Mouse (Mus musculus): Measurements from ENCODE around the gene Lama4. TPM values are rescaled to one million over a fixed set of nuclear protein-coding genes. Genes with fewer than 3 reads are reported as not detected.

Gene Lama4
- polyA plus RNA-seq, 1 experiment from 2014 or later: 2.1 TPM

DNA sequence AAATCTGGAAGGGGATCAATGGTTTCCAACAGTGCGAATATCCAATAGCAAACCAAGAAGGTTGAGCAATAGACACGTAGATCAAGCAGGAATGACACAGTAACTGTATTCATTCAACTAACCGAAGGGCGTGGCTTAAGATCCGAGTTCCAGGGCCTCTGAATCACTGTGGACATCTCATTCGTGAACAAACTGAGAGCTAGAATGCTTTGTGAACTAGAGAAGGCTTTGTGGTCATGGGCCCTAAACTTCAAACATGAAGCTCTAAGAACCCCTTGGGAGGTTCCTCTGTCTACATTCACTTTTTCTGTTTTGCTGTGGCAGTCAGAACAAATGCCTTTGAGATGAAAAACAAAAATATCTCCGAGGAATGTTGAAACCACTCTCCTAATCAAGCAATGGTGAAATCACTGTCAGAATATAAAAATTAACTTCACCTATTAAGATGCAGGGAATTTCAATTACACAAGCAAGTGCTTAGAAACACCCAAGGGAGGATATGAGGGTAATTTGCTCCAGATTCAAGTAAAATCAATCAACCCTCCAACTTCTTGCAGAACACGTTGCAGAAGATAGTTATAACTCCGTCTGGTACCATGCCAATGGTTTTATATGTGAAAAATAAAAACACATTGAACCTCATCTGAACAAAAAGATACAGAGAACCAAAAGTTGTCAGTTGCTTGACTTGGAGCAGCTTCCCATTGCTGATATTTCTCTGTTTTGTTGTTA is 29.6 kb downstream of the Lama4 start:
- no peaks in the 10 kb centered on the region for H3K27me3 ChIP-seq
- 60% methylated on average over 9 of the region's 9 CpGs for WGBS (ENCODE audit: insufficient replicate concordance)
- no peak for ATAC-seq (ENCODE audit: insufficient read depth)

DNA sequence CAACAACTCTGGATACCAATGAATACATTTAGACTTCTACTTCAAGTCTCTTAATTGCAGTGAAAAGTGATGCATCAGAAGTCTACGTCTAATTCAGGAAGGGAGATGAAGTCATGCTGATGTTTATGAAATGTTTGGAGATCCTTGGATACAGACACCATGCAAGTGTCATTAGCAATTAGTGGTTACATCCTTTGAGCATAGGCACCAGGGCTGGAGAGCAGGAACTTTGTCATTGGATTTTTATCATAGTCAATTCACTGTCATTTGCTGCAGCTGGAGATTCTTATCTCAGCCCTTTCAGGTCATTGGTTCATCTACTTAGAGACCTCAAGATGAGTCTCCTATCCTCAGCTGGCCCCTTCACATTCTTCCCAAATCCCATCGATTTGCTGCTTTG is 30.6 kb downstream of the Lama4 start:
- no peak overlapping the region for H3K4me3 ChIP-seq (replicated peaks)
- no peak overlapping the region for H3K4me2 ChIP-seq
- no peaks in the 10 kb centered on the region for H3K27me3 ChIP-seq
- H3K4me1 ChIP-seq (replicated peaks): no peaks in the 10 kb centered on the region
- no peaks in the 10 kb centered on the region for H3K36me3 ChIP-seq (replicated peaks)
- no peak for ATAC-seq (ENCODE audit: insufficient read depth)
- no peaks in the 10 kb centered on the region for H3K9me3 ChIP-seq (replicated peaks)
- WGBS (ENCODE audit: insufficient replicate concordance): 54% methylated on average over 2 of the region's 2 CpGs
- H3K9ac ChIP-seq: no peak overlapping the region
- H3K27ac ChIP-seq (replicated peaks): no peak overlapping the region

More for the DNA sequence above, 29.6 kb downstream of the Lama4 start:
- Histone ChIP-seq H3K9ac (no peak overlapping the region), H3K27ac (replicated peaks) (no peak overlapping the region), H3K9me3 (replicated peaks) (no peaks in the 10 kb centered on the region), H3K4me2 (no peak overlapping the region), H3K36me3 (replicated peaks) (no peaks in the 10 kb centered on the region), H3K4me3 (replicated peaks) (no peak overlapping the region), H3K4me1 (replicated peaks) (no peaks in the 10 kb centered on the region)

DNA sequence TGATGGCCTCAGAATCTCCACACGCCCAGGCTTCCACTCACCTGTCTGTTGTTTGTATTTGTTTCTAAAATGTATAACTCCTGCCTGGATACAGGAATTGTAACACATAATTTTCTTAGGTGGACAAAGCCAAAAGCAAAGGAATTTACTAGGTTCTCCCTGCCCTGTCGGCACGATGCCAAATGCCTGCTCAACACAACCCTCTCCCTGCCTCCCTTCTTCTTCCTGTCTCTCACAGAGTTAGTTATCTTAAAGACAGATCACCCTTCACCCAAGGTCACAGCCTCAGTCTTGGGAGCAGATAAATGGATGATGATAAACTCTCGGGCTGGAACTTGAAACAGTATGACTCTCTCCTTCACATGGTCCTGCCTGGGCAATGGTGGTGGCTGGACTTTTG is 35.6 kb downstream of the Lama4 start:
- no peak for ATAC-seq (ENCODE audit: insufficient read depth)
- Histone ChIP-seq H3K4me3 (replicated peaks) (no peak overlapping the region), H3K4me2 (no peak overlapping the region), H3K9ac (no peak overlapping the region), H3K9me3 (replicated peaks) (no peaks in the 10 kb centered on the region), H3K36me3 (replicated peaks) (no peaks in the 10 kb centered on the region), H3K27ac (replicated peaks) (no peak overlapping the region), H3K4me1 (replicated peaks) (no peaks in the 10 kb centered on the region), H3K27me3 (no peaks in the 10 kb centered on the region)
- WGBS (ENCODE audit: insufficient replicate concordance): 57% methylated on average over 4 of the region's 4 CpGs

DNA sequence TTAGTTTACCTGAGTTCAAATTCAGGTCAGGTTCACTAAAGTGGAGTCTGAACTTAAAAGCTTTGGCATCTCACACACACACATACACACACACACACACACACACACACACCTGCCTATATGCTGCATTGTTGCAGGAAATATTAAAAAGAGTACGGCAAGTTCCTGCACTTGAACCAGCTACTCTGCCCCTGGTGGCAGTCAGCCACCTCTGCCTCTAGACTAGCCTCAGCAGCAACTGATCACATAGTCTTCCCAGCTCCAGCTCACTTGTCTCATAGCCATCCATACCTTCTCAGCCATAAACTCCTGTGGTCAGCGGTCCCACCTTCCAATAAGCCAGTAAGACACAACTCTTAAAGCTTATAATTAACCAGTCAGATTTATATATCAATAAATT is 37.2 kb downstream of the Lama4 start:
- no peak overlapping the region for H3K4me3 ChIP-seq (replicated peaks)
- no peaks in the 10 kb centered on the region for H3K27me3 ChIP-seq
- ATAC-seq (ENCODE audit: insufficient read depth): no peak
- WGBS (ENCODE audit: insufficient replicate concordance): 54% methylated on average over 2 of the region's 2 CpGs
- no peaks in the 10 kb centered on the region for H3K36me3 ChIP-seq (replicated peaks)
- no peaks in the 10 kb centered on the region for H3K9me3 ChIP-seq (replicated peaks)
- H3K27ac ChIP-seq (replicated peaks): no peak overlapping the region
- no peak overlapping the region for H3K4me2 ChIP-seq
- H3K4me1 ChIP-seq (replicated peaks): no peaks in the 10 kb centered on the region
- H3K9ac ChIP-seq: no peak overlapping the region

DNA sequence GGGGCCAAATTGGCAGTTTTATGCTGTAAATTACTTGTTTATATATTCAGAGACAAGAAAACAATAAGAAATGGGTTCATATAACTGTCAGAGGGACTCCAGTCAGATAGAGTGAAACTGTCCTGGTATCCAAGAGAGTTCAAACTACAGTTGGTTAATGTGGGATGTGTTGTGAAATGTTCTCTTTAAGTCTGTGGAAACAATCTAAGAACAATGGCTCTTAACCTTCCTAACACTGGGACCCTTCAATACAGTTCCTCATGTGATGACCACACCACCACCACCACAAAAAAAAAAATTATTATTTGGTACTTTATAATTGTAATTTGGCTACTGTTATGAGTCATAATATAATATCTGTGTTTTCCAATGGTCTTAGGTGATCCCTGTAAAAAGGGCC is 38.2 kb downstream of the Lama4 start:
- H3K9ac ChIP-seq: no peak overlapping the region
- no peak for ATAC-seq (ENCODE audit: insufficient read depth)
- H3K4me2 ChIP-seq: no peak overlapping the region
- H3K4me1 ChIP-seq (replicated peaks): no peaks in the 10 kb centered on the region
- no peak overlapping the region for H3K27ac ChIP-seq (replicated peaks)
- no peak overlapping the region for H3K4me3 ChIP-seq (replicated peaks)
- no peaks in the 10 kb centered on the region for H3K9me3 ChIP-seq (replicated peaks)
- H3K36me3 ChIP-seq (replicated peaks): no peaks in the 10 kb centered on the region
- no peaks in the 10 kb centered on the region for H3K27me3 ChIP-seq

DNA sequence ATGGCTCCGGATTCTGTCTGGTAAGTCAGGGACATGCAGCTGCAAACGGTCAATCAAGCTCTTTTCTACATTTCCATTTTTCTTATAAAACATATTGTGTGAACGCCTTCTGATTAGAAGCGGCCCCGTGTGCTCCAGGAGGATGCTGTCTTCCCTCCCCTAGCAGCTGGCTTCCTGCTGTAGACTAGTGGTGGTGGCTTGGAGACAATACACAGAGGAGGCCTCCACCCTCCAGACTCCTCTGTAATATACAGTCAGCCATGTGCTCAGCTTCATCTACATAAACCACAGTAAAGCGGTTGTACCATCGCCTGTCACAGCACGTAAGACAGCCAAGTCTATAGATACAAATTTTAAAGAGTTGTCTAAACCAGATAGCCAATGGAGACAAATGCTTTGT is 40.2 kb downstream of the Lama4 start:
- Histone ChIP-seq H3K27me3 (no peaks in the 10 kb centered on the region), H3K4me1 (replicated peaks) (no peaks in the 10 kb centered on the region), H3K9me3 (replicated peaks) (no peaks in the 10 kb centered on the region), H3K27ac (replicated peaks) (no peak overlapping the region), H3K9ac (no peak overlapping the region), H3K36me3 (replicated peaks) (no peaks in the 10 kb centered on the region), H3K4me2 (no peak overlapping the region), H3K4me3 (replicated peaks) (no peak overlapping the region)
- 56% methylated on average over 8 of the region's 8 CpGs for whole genome bisulfite sequencing (ENCODE audit: insufficient replicate concordance)
- no peak for ATAC-seq (ENCODE audit: insufficient read depth)

DNA sequence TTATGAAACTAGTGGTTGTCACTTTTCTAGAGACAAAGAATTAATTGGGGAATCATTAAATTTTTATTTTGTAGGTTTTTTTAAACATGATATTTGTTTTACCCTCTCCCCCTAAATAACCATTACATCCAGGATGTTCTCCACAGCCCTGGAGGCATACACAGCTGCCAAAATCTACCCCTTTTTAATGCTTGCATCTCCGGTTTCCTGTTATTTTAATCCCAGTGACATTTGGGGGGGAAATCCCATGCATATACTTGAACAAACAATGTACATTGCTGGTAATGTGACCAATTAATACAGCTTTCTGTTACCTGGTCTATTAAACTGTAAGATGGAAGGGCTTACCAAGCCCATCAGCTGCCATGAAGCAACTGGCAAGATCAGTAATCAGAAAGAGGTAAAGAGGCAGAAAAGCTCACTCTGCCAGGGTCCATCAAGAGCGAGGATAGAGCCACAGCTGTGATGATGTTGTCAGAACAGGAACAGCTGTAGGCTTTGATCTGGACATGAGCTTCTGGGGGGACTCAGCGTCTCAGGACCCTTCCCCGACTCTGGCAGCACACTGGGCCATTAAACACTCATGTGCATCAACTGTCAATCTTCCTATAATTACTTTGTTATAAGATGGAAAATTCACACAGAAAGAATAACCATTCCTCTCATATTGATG is 41.3 kb downstream of the Lama4 start:
- Histone ChIP-seq H3K27ac (replicated peaks) (no peak overlapping the region), H3K4me3 (replicated peaks) (no peak overlapping the region), H3K4me1 (replicated peaks) (no peaks in the 10 kb centered on the region), H3K27me3 (no peaks in the 10 kb centered on the region), H3K9ac (no peak overlapping the region), H3K4me2 (no peak overlapping the region), H3K36me3 (replicated peaks) (no peaks in the 10 kb centered on the region), H3K9me3 (replicated peaks) (no peaks in the 10 kb centered on the region)
- ATAC-seq (ENCODE audit: insufficient read depth): no peak
- 57% methylated on average over 4 of the region's 4 CpGs for WGBS (ENCODE audit: insufficient replicate concordance)

DNA sequence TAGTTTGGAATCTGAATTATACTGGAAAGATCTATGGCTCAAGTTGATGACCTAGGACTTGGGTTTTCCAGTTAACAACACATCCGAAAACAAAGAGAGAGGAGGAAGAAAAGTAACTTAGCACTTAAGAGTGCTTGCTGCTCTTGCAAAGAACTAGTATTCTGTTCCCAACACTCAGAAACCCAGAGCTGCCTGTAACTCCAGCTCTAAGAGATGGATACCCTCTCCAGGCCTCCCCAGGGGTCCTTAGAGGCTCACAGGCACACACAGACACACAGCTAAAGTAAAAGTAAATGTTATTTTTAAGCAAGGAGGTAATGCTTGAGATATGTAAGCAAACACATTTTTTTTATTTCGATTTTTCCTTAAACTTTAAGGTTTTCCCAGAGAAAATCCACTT is 49.5 kb downstream of the Lama4 start:
- Histone ChIP-seq H3K9ac (no peak overlapping the region), H3K27ac (replicated peaks) (no peak overlapping the region), H3K27me3 (no peaks in the 10 kb centered on the region), H3K4me1 (replicated peaks) (no peaks in the 10 kb centered on the region), H3K4me3 (replicated peaks) (no peak overlapping the region), H3K36me3 (replicated peaks) (no peaks in the 10 kb centered on the region), H3K4me2 (no peak overlapping the region), H3K9me3 (replicated peaks) (no peaks in the 10 kb centered on the region)
- ATAC-seq (ENCODE audit: insufficient read depth): no peak
- 42% methylated on average over 2 of the region's 2 CpGs for WGBS (ENCODE audit: insufficient replicate concordance)

DNA sequence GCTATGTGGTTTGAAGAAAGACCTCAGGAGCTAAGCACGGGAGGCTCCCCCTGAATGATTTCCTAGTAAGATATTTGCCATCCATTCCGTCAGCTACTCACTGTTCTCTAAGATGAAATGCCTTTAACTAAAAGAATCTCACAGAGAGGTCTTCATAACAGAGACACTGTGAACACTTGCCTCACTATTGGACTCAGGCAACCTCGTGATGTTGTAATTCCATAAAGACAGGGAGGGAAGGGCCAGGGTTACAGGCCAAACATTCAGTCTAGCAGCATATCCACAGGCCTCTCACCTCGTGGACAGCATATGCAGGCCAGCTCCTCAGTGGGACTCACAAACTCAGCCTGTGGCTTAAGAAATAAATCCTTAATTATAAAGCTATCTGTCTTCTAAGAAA is 52.7 kb downstream of the Lama4 start:
- WGBS (ENCODE audit: insufficient replicate concordance): 54% methylated on average over 4 of the region's 4 CpGs
- Histone ChIP-seq H3K4me3 (replicated peaks) (no peak overlapping the region), H3K27me3 (no peaks in the 10 kb centered on the region), H3K27ac (replicated peaks) (no peak overlapping the region), H3K36me3 (replicated peaks) (no peaks in the 10 kb centered on the region), H3K4me1 (replicated peaks) (no peaks in the 10 kb centered on the region), H3K9me3 (replicated peaks) (no peaks in the 10 kb centered on the region), H3K4me2 (no peak overlapping the region), H3K9ac (no peak overlapping the region)
- no peak for ATAC-seq (ENCODE audit: insufficient read depth)

DNA sequence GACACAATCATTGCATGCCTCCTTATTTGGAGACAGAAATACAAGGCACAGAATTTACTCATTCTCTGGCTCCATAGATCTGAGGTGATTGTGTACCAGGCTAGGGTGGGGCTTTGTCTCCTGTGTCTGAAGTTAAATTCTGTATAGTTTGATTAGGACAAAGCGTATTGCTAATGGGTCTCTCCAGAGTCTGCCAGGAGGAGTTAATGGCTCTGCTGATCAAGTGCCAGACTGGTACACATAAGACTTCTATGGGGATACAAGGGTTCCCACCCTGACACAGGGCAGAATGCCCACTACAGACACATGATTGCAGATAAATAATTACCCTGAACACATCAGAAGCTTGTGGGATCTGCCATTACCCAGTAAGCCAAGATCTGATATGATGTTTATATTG is 53.3 kb downstream of the Lama4 start:
- no peak overlapping the region for H3K4me3 ChIP-seq (replicated peaks)

DNA sequence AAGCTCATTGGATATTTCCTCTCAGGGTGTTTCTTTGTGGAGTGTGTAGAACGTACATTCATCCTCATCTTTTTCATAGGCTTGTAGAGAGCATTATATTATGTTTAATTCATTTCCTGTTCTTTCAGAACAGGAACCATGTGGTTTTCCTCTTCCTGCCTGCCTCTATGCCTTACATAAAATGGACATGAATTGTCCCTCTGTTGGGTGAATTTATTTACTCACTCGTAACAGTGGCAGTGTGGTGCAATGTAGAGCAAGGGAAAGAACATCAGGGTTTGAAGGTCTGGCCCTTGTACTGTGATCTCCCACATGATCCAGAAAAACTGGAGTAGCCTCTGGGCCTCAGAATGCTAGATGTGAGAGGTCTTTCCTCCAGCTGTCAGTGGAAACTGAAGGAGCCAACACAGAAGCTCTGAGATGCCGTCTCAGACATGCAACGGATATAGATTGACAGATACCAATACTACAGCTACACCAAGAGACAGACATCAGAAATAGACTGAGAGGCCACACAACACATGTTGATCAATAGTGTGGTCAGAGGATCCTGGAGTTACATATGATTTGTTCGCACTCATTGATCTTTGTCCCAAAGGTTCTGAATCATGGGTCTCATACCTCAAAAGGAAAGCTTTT is 58.4 kb downstream of the Lama4 start:
- H3K36me3 ChIP-seq (replicated peaks): no peaks in the 10 kb centered on the region
- WGBS (ENCODE audit: insufficient replicate concordance): 30% methylated on average over 5 of the region's 5 CpGs
- H3K27ac ChIP-seq (replicated peaks): no peak overlapping the region
- no peaks in the 10 kb centered on the region for H3K4me1 ChIP-seq (replicated peaks)
- ATAC-seq (ENCODE audit: insufficient read depth): no peak
- H3K9me3 ChIP-seq (replicated peaks): no peaks in the 10 kb centered on the region
- no peak overlapping the region for H3K4me2 ChIP-seq
- H3K4me3 ChIP-seq (replicated peaks): no peak overlapping the region
- H3K9ac ChIP-seq: no peak overlapping the region
- no peaks in the 10 kb centered on the region for H3K27me3 ChIP-seq

More for the DNA sequence above, 53.3 kb downstream of the Lama4 start:
- H3K4me1 ChIP-seq (replicated peaks): no peaks in the 10 kb centered on the region
- ATAC-seq (ENCODE audit: insufficient read depth): no peak
- no peak overlapping the region for H3K4me2 ChIP-seq
- no peaks in the 10 kb centered on the region for H3K36me3 ChIP-seq (replicated peaks)
- H3K27me3 ChIP-seq: no peaks in the 10 kb centered on the region
- 72% methylated on average over 1 of the region's 1 CpGs for WGBS (ENCODE audit: insufficient replicate concordance)
- H3K9me3 ChIP-seq (replicated peaks): no peaks in the 10 kb centered on the region
- no peak overlapping the region for H3K27ac ChIP-seq (replicated peaks)
- H3K9ac ChIP-seq: no peak overlapping the region
